Mouse (Mus musculus) CH12.LX (cell line): ENCODE measurements at regions not wholly inside any gene's neighbourhood (a gene's known extent, or its start where the extent isn't known, plus 50 kb on each side); places are given as distances from the start of the nearest gene placed in this dataset.

Experiments used
- CHD2 ChIP-seq: IDR thresholded peaks from 2 replicates; pipeline ENCODE4 v1.6.1; 2011; ENCODE audit warnings: low read length, improper control_type of control experiment
- CTCF ChIP-seq, 2 experiments: IDR thresholded peaks in 1 of 2; conservative IDR thresholded peaks in 1 of 2; 2 replicates each; pipeline ENCODE4 v1.5.1; 2011 to 2012; ENCODE audit warnings: low read depth in 2 of 2, low read length in 2 of 2, improper control_type of control experiment in 1 of 2, inconsistent platforms in 1 of 2, mild to moderate bottlenecking in 1 of 2, moderate library complexity in 1 of 2
- EP300 ChIP-seq: IDR thresholded peaks from 2 replicates; pipeline ENCODE4 v1.6.1; 2011; ENCODE audit warnings: low read length, improper control_type of control experiment
- IRF4 ChIP-seq: IDR thresholded peaks from 2 replicates; pipeline ENCODE4 v1.6.1; 2014; ENCODE audit warnings: low read depth, mild to moderate bottlenecking, inconsistent platforms, low read length, improper control_type of control experiment
- MAFK ChIP-seq: IDR thresholded peaks from 2 replicates; pipeline ENCODE4 v1.6.1; 2011; ENCODE audit warnings: low read length, improper control_type of control experiment; ENCODE audit not compliant: insufficient replicate concordance
- MAZ ChIP-seq: IDR thresholded peaks from 2 replicates; pipeline ENCODE4 v1.6.1; 2012; ENCODE audit warnings: low read depth, mild to moderate bottlenecking, inconsistent platforms, low read length, improper control_type of control experiment, moderate library complexity
- NELFE ChIP-seq: IDR thresholded peaks from 2 replicates; pipeline ENCODE4 v1.6.1; 2011; ENCODE audit warnings: low read depth, low read length, improper control_type of control experiment
- POLR2A ChIP-seq: IDR thresholded peaks from 2 replicates; pipeline ENCODE4 v1.6.1; 2011; ENCODE audit warnings: low read depth, mild to moderate bottlenecking, improper control_type of control experiment, low read length
- RAD21 ChIP-seq: IDR thresholded peaks from 2 replicates; pipeline ENCODE4 v1.6.1; 2011; ENCODE audit warnings: low read depth, mild to moderate bottlenecking, low read length, improper control_type of control experiment, moderate library complexity
- RCOR1 ChIP-seq: conservative IDR thresholded peaks from 2 replicates; pipeline ENCODE4 v1.6.1; 2012; ENCODE audit warnings: low read depth, mild to moderate bottlenecking, inconsistent platforms, low read length, improper control_type of control experiment
- USF1 ChIP-seq: IDR thresholded peaks from 2 replicates; pipeline ENCODE4 v1.6.1; 2014; ENCODE audit warnings: low read depth, mild to moderate bottlenecking, inconsistent platforms, low read length, improper control_type of control experiment
- USF2 ChIP-seq: conservative IDR thresholded peaks from 2 replicates; pipeline ENCODE4 v1.6.1; 2011; ENCODE audit warnings: low read depth, low read length, improper control_type of control experiment
- ZNF384 ChIP-seq: IDR thresholded peaks from 2 replicates; pipeline ENCODE4 v1.6.1; 2012; ENCODE audit warnings: low read depth, low read length, improper control_type of control experiment, inconsistent platforms

- TF ChIP-seq POLR2A: no peak
- TF ChIP-seq MAZ: no peak
- TF ChIP-seq CHD2: no peak
- no peak for TF ChIP-seq CTCF (conservative IDR thresholded peaks at IDR 0.05 in 1 of 2, IDR thresholded peaks at IDR 0.05 in 1 of 2; ENCODE audit: low read depth in 2 of 2, low read length in 2 of 2)
- TF ChIP-seq EP300: peak; percentile 87
- peak; percentile 94 for TF ChIP-seq IRF4
- TF ChIP-seq RCOR1: peak; percentile 65; the same call in 1 of the 2 replicates
- TF ChIP-seq USF2: no peak
- TF ChIP-seq ZNF384: no peak; the same call in 1 of the 2 replicates
- TF ChIP-seq RAD21: no peak; the same call in 1 of the 2 replicates
- TF ChIP-seq MAFK: peak; percentile 69; the same call in 1 of the 2 replicates
- no peak for TF ChIP-seq USF1
- TF ChIP-seq NELFE: no peak
These were observed 173.0 kb upstream of the Cited2 start for GRCm38 (mm10) chr10:17549711-17550637.
